Mouse (Mus musculus): ENCODE data around the gene Safb.

The Safb gene

DNA sequence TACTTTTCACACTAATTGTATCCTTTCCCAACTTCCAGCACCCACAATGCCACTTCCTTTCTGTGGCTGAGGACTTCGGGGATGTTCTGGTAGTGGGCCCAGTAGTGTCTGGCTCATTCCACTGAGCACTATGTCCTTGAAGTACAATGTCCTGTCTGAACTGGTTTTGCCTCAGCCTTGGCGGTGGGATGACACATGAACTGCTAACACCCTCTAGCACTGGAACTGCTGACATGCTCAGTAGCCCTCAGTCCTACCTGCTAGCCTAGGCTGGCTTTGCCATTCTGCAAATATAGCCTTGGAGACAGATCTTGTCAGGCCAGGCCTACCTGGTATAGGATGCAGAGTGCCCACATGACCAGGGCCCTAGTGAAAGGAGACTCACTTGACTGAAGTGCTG, 22.8 kb upstream of the Safb start:
- DNase-seq = no peak

DNA sequence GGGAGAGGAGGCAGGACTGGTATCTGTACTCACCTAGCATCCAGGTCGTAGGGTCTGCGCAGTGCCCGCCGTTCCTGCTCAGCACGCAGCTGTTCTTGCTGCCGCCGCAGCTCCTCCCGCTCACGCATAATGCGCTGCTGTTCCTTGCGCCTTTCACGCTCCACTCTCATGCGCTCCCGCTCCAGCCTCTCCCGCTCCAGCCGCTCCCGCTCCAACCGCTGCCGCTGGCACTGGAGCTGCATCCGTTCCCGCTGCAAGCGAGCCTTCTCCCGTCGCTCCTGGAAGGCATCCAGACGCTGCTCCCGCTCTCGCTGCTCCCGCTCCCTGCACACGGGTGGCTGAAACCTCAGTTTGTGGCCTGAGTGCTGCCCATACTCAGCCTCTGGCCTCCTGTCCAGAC, 18.3 kb upstream of the Safb start:
- no peak for DNase-seq

GRCm38 (mm10) chr17:56566918-56567317, 17.7 kb upstream of the Safb start:
- DNase-seq = no peak

DNA sequence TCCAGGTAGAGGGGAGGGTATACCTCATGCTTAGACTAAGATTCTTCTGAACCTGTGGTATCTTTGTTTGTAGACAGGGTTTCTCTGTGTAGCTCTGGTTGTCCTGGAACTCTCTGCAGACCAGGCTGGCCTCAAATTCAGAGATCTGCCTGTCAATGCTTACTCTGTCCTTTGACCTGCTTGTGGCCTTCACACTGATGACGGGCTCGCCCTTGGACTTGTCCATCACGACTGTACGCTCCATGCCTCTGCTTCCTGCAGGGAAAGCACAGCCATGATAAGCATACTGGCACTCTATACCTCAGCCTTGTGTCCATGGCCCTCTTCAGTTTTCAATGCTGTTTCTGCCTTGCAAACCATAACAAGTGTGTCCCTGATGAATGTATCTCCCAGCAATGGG, 17.3 kb upstream of the Safb start:
- no peak for DNase-seq

DNA sequence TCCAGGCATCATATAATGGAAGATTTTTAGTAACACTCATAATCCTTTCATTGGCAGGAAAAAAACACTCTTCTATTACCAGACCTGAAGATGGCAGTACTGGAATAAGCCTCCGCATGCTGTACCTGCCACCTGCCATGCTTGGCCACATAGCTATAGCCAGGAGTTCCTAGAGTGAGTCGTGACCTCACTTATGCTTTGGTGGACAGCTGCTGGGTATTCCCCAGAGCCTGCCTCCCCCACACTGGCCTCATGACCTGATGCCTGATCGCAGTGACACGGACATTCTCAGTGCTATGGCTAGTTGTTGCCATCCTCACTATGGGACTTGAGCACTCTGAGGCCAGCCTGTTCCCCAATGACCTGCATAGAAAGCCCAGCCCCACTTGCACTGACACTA, 14.3 kb upstream of the Safb start:
- DNase-seq = no peak

GRCm38 (mm10) chr17:56572154-56572553, 12.5 kb upstream of the Safb start:
- DNase-seq = no peak

GRCm38 (mm10) chr17:56572939-56573338, 11.7 kb upstream of the Safb start:
- no peak for DNase-seq

GRCm38 (mm10) chr17:56583071-56583470, 1.6 kb upstream of the Safb start:
- no peak for DNase-seq

- DNase-seq = peak; percentile 58
Observed at GRCm38 (mm10) chr17:56583611-56584256, 891 bp upstream of the Safb start.

- DNase-seq = no peak
Observed at GRCm38 (mm10) chr17:56585171-56585821, 671 bp downstream of the Safb start.

DNA sequence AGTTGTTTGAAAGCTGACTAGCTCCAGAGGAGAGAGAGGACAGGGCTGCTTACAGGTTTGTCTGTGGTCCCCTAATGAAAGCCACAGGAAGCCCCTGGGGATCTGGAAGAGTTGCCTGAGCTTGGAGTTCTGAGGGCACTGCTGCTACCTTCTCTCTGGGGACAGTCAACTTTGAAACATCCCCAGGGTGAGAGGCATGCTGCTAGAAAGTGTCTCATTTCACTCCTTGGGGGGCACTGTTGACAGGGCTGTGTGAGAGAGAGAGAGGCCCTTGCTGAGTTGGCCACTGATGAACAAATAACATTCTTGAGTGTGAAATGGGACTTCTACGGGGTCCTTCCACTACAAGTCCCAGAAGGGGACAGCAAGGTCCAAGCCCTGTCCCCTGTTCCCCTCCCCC, 3.1 kb downstream of the Safb start:
- no peak for DNase-seq

DNA sequence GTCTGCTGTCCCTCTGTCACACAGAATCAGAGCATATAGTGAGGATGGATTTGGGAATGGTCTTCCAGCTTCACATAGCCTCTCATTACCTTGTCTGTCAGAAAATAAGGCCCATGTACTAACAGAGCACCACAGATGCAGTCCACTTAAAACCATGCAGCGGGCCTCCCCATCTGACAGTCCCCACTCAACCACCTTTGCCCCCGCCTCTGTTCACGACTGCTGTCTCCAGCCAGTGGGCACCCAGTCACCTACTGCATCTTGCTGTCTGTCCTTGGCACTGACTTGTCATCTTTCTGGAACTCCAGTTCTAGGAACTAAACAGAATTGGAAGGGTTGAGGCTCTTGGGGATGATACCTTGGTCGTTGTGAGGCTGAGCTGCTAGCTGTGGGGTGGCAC, 4.3 kb downstream of the Safb start:
- DNase-seq = no peak

GRCm38 (mm10) chr17:56592553-56592952, 7.9 kb downstream of the Safb start:
- no peak for DNase-seq

GRCm38 (mm10) chr17:56593527-56594271, 9.1 kb downstream of the Safb start:
- DNase-seq = no peak

DNA sequence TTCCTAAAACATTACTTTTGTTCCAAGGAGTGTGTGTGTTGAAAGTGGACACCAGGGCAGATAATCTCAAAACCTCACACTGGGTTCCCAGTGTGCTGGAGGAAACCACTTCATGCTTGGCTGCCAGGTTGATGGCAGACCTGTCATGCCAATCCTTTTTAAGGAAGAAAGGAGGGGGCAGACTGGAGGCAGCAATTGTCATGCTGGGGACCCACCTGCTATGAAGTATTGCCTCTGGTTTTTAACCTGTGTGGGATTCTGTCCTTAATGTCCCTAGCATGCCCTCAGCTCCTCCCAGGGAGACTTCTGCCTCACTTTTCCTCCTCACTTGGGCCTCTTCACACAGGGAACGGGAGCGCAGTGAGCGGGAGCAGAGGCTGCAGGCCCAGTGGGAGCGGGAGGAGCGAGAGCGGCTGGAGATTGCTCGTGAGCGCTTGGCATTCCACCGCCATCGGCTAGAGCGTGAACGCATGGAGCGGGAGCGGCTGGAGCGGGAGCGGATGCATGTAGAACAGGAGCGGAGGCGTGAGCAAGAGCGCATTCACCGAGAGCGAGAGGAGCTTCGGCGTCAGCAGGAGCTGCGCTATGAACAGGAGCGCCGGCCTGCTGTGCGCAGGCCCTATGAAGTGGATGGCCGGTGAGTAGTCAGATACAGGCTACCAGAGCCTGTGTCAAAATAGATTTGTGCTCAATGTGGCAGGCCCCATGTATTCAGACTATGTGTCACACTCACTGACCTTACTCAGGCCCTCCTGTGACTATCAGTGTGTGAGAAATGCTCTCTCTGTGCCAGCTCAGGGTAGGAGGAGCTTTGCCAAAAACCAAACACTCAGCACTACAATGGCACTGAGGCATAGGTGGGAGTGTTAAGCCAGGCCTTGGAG, 18.8 kb downstream of the Safb start:
- DNase-seq = no peak

DNA sequence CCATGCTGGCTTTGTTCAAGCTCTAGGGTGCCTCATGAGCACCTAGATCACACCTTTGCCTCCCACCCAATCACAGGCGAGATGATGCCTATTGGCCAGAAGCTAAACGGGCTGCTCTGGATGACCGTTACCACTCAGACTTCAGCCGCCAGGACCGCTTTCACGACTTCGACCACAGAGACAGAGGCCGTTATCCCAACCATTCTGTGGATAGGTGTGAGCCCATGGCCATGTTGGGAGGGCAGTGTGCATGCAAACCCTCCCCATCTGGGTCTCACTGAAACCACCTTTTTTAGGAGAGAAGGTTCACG, 19.4 kb downstream of the Safb start:
- no peak for DNase-seq

DNA sequence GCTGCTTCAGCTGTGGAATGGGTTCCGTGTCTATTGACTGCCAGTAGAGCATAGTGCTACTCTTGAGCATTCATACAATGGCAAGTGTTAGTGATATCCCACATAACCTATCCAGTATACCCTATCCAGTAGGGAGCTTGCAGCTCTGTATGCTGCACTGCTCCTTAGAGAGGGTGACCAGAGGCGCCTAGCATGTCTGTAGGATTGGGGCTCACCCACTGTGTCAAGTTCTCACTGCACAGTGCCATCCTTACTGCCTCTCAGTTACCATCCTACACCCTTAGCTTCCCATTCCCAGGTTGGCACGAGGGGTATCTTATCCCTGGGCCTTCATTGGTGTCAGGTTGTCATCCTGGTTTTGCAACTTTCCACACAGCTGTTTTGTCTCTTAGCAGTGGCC, 19.8 kb downstream of the Safb start:
- DNase-seq = no peak

GRCm38 (mm10) chr17:56605431-56605830, 20.8 kb downstream of the Safb start:
- DNase-seq = no peak

- no peak for DNase-seq
Observed at GRCm38 (mm10) chr17:56607521-56608062, 23.0 kb downstream of the Safb start.

DNA sequence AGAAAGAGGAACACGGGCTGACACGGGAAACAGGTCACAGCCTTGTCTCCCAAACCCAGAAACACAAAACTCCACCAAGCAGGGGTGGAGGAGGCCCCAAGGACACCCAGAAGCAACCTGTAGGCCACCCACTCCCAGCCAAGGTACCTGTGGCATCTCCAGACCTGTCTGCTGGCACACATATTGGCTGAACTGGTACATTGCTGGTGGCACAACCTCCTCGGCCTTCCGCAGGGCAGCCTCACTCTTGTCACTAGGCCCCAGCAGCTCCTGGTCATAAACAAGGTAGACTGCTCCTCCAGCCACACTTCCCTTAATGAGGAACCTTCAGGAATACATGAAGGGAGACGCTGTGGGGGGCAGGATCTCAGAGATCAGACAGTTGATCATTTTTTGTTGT, 24.1 kb downstream of the Safb start:
- DNase-seq = peak; percentile 31

DNA sequence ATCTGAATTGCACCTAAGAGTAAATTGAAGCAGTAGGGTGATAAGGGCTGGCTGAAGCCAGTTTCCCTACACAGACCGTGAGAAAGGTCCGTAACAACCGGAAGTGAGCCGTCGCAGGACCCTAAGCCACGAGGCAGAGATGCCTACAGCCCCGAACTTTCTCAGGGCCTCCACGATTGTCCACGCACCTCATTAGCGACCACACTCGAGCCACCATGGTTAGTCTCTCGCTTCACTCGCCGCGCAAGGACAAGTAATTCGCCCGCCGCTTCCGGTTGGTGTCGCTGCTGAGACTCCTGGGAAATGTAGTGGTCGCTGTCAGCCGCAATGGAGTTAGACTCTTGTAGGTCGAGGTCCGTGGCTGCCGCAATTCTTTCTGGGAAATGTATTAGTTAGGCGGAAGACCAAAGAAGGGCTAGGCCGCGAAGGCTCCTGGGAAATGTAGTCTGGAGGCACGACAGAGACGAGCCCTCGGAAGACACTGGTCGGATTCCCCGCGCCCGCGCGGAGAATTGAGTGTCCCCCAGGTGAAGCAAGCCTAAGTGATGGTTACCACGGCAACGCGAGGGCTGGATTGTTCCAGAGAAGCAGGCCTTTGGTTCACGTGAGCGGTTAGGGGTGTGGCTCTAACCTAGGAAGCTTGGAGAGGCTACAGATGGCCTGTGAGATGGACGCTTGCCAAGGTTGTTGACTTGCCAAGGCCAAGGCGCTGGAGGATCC, 25.0 kb downstream of the Safb start, which contains the start of gene 2410015M20Rik:
Gene 2410015M20Rik (minus strand): TSS at position 320 of the 720 bp plus-strand sequence.
- DNase-seq = peak; percentile 99

DNA sequence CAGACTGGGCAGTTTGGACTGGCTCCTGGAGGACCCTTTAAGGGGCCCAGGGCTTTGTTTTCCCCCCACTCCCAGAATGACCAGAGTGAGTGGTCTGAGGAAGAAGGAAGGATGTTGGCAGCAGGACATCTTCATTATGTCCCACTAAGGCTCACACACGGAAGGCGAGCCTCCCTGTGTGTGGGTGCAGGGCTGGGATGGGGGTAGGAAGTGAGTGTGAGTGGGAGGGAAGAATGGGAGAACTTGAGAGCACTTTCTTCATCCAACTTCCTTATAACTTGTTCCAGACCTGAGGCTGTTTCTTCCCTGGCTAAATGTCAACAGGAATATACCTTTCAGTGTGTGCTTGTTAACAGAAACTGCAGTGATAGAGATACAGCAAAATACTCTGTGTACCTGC, 26.7 kb downstream of the Safb start:
- no peak for DNase-seq

All from kidney, adult 11 months (tissue).